Mouse (Mus musculus): Measurements from ENCODE around the gene Gm20812. TPM values are rescaled to one million over a fixed set of nuclear protein-coding genes. Genes with fewer than 3 reads are reported as not detected.
"Not testable (repeated sequence)": the region's sequence is repeated elsewhere in the genome, so short reads cannot be mapped to it uniquely, and the experiment has no call there.

The Gm20812 gene
- not detected in 2 replicates for polyA plus RNA-seq (2012; rRNA removed)

- DNase-seq (ENCODE audit: extremely low spot score in 1 of 2, low spot score in 1 of 2), result not testable (repeated sequence)
Observed at GRCm38 (mm10) chrY:12381681-12382080, at the start of gene Gm20812. Gm20812 (plus strand) TSS chrY:12381981.

Other genes starting within 250 kb of the Gm20812 start
- gene Gm29554, start 108.0 kb upstream of the Gm20812 start, polyA plus RNA-seq (2012; rRNA removed), result not detected in 2 replicates